Mouse (Mus musculus) monocyte, adult 59 days (primary cell): ENCODE data around the gene Kiss1r. TPM values are rescaled to one million over a fixed set of nuclear protein-coding genes. Genes with fewer than 3 reads are reported as not detected.

Source experiments
- total RNA-seq, 2 experiments: library from RNA; stranded (reverse); gene quantifications; one replicate each; pipeline ENCODE4 v1.2.4; 2023

Kiss1r gene
- 1 to 10 TPM; 1.1 to 1.5 TPM for total RNA-seq

GRCm38 (mm10) chr10:79916808-79917531 lies at the start of gene Kiss1r:
Kiss1r (plus strand) TSS chr10:79916971.

DNA sequence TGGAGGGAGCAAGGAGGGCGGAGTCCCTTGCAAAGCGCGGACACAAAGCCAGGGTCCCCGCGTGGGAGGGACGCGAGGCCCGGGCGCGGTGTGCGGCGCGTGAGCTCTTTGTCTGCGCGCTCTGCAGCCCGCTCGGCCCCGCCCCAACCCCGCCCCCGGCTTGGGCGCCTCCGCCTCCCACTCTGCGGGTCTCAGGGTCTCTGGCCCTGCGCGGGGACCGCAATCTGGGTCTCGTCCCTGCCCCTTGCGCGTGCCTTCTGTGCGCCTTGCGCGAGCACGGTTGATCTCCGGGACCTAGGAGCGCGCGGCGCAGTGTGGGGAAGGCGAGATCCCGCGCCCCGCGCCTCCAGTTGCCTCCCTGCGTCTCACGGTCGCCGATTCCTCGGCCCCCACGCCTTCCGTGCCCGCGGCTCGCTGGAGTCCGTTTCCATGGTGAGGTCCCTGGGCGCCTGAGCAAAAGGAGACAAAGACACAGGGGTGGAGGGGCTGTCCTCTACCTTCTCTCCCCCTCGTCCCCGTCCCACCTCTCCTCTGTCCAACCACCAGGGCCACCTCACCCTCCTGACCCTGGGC lies 42.4 kb upstream of the Kiss1r start, which contains the start of the genes Prtn3 and Plppr3:
Prtn3 (plus strand) TSS at position 187 of the 573 bp plus-strand sequence.
Plppr3 (minus strand) TSS at position 345 of the 573 bp plus-strand sequence.

DNA sequence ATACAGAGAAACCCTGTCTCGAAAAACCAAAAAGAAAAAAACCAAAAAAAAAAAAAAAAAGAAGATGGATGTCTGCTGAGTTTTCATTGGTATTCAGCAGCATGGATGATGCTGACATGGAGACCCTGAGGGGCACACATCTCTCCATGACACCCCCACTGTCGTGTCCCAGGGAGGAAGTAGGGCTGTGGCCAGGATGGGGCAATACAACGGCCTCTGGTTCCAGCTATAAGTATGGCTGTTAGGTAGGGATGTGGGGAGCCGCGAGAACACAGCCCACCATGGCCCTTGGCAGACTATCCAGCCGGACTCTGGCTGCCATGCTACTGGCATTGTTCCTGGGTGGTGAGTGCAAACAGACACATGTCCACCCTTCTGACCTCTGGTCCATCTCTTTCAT lies 30.7 kb upstream of the Kiss1r start, which contains the start of gene Elane:
Elane (plus strand) TSS at position 194 of the 400 bp plus-strand sequence.

DNA sequence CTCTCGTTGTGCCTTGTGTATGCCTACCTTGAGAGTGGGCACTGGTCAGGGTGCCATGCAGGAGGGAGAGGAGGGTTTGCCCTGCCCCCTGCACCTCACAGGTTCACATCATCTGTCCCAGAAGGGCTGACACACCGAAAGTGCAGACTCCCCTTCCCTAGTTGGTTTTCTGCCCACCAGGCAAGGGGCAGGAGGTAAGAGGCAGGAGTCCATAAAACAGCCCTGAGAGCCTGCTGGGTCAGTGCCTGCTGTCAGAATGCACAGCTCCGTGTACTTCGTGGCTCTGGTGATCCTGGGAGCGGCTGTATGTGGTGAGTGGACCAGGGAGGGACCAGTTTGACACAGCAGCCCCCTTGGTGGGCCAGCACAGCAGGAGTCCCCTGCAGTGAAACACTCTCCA lies 26.1 kb upstream of the Kiss1r start, which contains the start of gene Cfd:
Cfd (plus strand) TSS at position 184 of the 400 bp plus-strand sequence.

DNA sequence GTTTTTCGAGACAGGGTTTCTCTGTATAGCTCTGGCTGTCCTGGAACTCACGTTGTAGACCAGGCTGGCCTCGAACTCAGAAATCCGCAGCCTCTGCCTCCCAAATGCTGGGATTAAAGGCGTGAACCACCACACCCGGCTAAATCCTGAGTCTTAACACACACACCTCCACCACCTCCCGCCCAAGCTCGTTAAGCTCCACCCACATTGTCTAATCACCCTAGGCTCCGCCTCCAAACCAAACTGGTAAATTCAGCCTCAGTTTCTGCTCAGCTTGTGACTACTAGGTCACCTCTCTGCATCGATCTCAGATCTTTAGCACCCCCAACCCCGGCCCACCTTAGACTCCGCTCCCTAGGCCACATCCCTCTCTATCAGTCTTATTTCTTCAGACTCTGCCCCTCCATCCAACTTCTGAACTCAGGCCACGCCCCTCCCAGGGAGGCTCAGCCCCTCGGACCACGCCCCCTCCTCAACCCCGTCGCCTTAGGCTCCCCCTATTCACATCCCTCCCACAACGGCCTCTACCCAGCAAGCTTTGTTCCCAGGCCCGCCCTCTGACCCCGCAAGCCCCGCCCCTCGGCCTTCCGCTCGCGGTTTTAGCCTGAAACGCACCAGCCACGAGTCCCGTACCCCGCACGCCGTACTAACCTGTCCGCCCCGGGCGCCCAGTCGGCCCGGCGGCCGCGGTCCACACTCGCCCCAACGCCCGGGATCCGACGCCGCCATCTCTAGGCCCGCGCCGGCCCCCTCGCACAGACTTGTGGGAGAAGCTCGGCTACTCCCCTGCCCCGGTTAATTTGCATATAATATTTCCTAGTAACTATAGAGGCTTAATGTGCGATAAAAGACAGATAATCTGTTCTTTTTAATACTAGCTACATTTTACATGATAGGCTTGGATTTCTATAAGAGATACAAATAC lies 8.3 kb upstream of the Kiss1r start, which contains the start of gene Med16:
Med16 (minus strand) TSS at position 757 of the 925 bp plus-strand sequence.

DNA sequence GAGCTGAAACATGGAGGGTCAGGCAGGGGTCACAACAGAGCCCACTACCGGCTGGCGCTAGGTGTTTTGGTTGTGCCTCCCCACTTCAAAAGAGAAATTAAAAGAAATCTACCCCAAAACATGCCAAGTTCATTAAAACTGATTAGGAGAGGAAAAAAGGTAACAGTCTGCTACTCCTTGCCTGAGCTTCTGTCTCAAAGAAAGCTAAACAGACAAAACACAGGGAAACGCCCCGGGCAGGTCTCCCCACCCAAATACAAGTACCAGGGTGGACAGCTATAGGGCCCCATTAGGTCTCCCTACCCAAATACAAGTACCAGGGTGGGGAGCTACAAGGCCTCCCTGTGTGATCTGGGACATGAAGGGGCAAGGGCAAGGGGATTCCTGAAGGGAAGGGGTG lies 6.2 kb upstream of the Kiss1r start, which contains the start of gene Gm26602:
Gm26602 (plus strand) TSS at position 301 of the 400 bp plus-strand sequence.

GRCm38 (mm10) chr10:79920958-79921535 lies 4.3 kb downstream of the Kiss1r start, which contains the start of gene R3hdm4:
R3hdm4 (minus strand) TSS chr10:79921208.

DNA sequence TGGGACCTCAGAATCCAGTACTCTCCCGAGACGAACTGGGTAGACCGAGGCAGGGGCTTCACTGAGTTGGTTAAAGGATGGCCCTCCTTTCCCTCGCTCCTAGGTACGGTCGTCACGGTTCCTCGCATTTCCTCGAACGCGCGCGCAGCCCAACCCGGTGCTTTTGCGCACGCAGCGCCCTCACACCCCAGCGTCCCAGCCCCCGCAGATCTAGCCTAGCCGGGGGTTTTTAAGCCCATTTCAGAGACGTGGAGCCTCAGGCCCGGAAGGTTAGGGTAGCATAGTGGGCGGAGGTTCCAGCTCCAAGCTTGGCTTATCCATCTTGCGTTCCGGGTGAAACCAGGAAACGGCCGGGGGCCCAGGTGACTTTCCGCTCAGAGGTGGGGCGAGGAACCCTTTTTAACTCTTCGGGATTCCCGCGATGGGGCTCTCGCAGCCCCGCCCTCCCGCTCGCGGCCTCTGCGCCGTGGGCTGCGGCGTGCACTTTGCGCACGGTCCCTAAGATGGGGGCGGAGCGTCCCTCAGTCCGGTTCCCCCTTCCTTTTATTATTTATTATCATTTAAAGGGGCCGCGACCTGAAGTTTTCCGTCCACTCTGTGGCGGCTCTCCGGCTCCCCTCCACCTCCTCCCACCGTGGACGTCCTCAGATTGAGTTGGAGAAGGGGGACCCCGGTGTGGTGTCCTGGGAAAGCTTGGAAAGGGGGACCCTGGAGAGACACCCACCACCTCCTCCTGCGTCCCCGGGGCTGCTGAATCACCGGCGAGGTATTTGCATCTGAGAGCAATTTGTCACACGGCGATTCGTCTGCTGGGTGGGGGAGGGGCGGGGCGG lies 9.9 kb downstream of the Kiss1r start, which contains the start of gene Arid3a:
Arid3a (plus strand) TSS at position 553 of the 833 bp plus-strand sequence.

GRCm38 (mm10) chr10:79959847-79960601 lies 43.3 kb downstream of the Kiss1r start, which contains the start of gene Wdr18:
Wdr18 (plus strand) TSS chr10:79960152.

GRCm38 (mm10) chr10:79970415-79971182 lies 53.8 kb downstream of the Kiss1r start, which contains the start of gene Grin3b:
Grin3b (plus strand) TSS chr10:79970715.

Other genes starting within 250 kb of the Kiss1r start
- 10 to 100 TPM; 29.6 to 35.8 TPM for gene Tpgs1, start 247.6 kb upstream of the Kiss1r start, total RNA-seq
- 10 to 100 TPM; 64.7 to 68.6 TPM for gene Cdc34, start 234.8 kb upstream of the Kiss1r start, total RNA-seq
- gene Gzmm, start 228.0 kb upstream of the Kiss1r start, total RNA-seq = 1 to 10 TPM; 2.3 to 2.7 TPM
- 100 to 1,000 TPM; 153 to 156 TPM for gene Bsg, start 212.5 kb upstream of the Kiss1r start, total RNA-seq
- gene Hcn2, start 200.3 kb upstream of the Kiss1r start, total RNA-seq = under 1 TPM in 1 of 2 experiments, not detected in 1; 0.16 TPM
- 10 to 100 TPM; 29.0 to 32.2 TPM for gene Polrmt, start 170.4 kb upstream of the Kiss1r start, total RNA-seq
- gene Fgf22, start 161.9 kb upstream of the Kiss1r start, total RNA-seq = not detected
- 10 to 100 TPM; 42.3 to 43.1 TPM for gene Rnf126, start 150.0 kb upstream of the Kiss1r start, total RNA-seq
- 1 to 10 TPM; 1.2 to 2.2 TPM for gene Fstl3, start 139.7 kb upstream of the Kiss1r start, total RNA-seq
- not detected for gene Prss57, start 126.0 kb upstream of the Kiss1r start, total RNA-seq
- 10 to 100 TPM; 70.2 to 73.6 TPM for gene Palm, start 123.4 kb upstream of the Kiss1r start, total RNA-seq
- gene Misp, start 96.0 kb upstream of the Kiss1r start, total RNA-seq = under 1 TPM in 1 of 2 experiments, not detected in 1; 0.49 TPM
- gene Ptbp1, start 62.5 kb upstream of the Kiss1r start, total RNA-seq = 100 to 1,000 TPM; 308 to 311 TPM
- gene Prtn3, start 42.5 kb upstream of the Kiss1r start, total RNA-seq = 10 to 100 TPM in 1 of 2 experiments, 1 to 10 TPM in 1; 4.9 to 13.3 TPM
- gene Plppr3, start 42.3 kb upstream of the Kiss1r start, total RNA-seq = 1 to 10 TPM; 1.5 to 5.6 TPM
- 1 to 10 TPM; 1.4 to 1.7 TPM for gene Elane, start 30.7 kb upstream of the Kiss1r start, total RNA-seq
- gene Cfd, start 26.1 kb upstream of the Kiss1r start, total RNA-seq = not detected
- 10 to 100 TPM; 33.8 to 45.6 TPM for gene Med16, start 8.0 kb upstream of the Kiss1r start, total RNA-seq
- gene Gm26602, start 6.1 kb upstream of the Kiss1r start, total RNA-seq = not detected
- 100 to 1,000 TPM; 103 to 108 TPM for gene R3hdm4, start 4.2 kb downstream of the Kiss1r start, total RNA-seq
- gene Arid3a, start 10.1 kb downstream of the Kiss1r start, total RNA-seq = 10 to 100 TPM; 72.0 to 93.0 TPM
- 10 to 100 TPM; 14.9 to 15.3 TPM for gene Wdr18, start 43.2 kb downstream of the Kiss1r start, total RNA-seq
- not detected for gene Grin3b, start 53.7 kb downstream of the Kiss1r start, total RNA-seq
- gene Tmem259, start 67.4 kb downstream of the Kiss1r start, total RNA-seq = 100 to 1,000 TPM; 159 to 170 TPM
- 100 to 1,000 TPM; 264 to 285 TPM for gene Cnn2, start 71.6 kb downstream of the Kiss1r start, total RNA-seq
- gene Abca7, start 79.5 kb downstream of the Kiss1r start, total RNA-seq = 100 to 1,000 TPM; 123 to 126 TPM
- gene Arhgap45, start 99.7 kb downstream of the Kiss1r start, total RNA-seq = 100 to 1,000 TPM; 445 to 469 TPM
- gene Polr2e, start 122.8 kb downstream of the Kiss1r start, total RNA-seq = 10 to 100 TPM; 70.3 to 88.5 TPM
- 100 to 1,000 TPM; 295 to 325 TPM for gene Gpx4, start 130.2 kb downstream of the Kiss1r start, total RNA-seq
- gene Sbno2, start 188.6 kb downstream of the Kiss1r start, total RNA-seq = 100 to 1,000 TPM; 221 to 224 TPM
- gene Stk11, start 198.8 kb downstream of the Kiss1r start, total RNA-seq = 100 to 1,000 TPM; 122 to 129 TPM
- gene Atp5d, start 221.7 kb downstream of the Kiss1r start, total RNA-seq = 100 to 1,000 TPM; 165 to 182 TPM
- 1 to 10 TPM; 3.7 to 4.5 TPM for gene Cbarp, start 223.9 kb downstream of the Kiss1r start, total RNA-seq
- gene Midn, start 231.3 kb downstream of the Kiss1r start, total RNA-seq = 100 to 1,000 TPM; 150 to 162 TPM
- gene Cirbp, start 249.0 kb downstream of the Kiss1r start, total RNA-seq = 10 to 100 TPM; 46.0 to 76.6 TPM